Mouse (Mus musculus): Measurements from ENCODE around the gene Trit1. TPM values are rescaled to one million over a fixed set of nuclear protein-coding genes. Genes with fewer than 3 reads are reported as not detected.
"Not testable (repeated sequence)": the region's sequence is repeated elsewhere in the genome, so short reads cannot be mapped to it uniquely, and the experiment has no call there.

Gene Trit1
- total RNA-seq (2015): 10.7 and 16.5 TPM in 2 replicates
- total RNA-seq (2017): 21.0 and 22.3 TPM in 2 replicates

DNA sequence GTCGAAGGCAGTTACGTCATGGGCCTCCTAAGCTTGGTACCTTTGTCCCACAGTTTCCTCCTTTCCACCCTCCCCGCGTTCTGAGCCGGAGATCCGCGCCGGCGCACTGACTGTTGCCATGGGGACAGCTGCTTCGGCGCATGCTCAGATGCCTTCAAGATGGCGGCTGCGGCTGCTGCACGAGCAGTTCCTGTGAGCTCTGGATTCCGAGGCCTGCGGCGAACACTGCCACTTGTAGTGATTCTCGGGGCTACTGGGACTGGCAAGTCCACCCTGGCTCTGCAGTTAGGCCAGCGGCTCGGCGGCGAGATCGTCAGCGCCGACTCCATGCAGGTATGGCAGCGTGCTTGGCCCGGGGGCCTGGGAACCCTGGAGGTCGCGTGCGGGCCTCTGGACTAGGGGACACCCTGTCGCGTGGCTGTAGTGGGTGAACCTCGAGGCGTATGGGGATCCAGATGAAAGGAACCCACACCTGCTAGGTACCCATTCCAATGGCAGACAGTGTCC lies at the start of gene Trit1:
TSS of gene Trit1 (plus strand) at position 147 of the 507 bp plus-strand sequence.
- ATAC-seq (ENCODE audit: poor library complexity, severe bottlenecking): peak; percentile 94

DNA sequence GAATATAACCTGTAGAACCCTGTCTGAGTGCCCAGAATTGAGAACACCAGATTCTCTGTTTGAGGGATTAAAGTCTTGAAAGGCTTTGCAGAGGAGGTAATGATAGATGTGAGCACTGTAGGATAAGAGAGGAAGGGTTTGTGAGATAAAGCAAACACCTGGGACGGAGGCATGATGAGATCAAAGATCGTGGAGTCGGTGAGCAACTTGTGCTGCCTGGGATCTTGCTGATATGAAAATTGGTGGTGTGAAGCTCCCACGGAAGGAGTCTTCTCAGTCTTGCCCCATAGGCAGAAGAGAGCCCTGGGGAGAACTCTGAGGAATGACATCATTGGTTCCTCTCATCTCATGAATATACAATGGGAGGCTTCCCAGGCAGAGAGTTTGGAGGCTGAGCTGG lies 48.3 kb upstream of the Trit1 start:
- ATAC-seq (ENCODE audit: poor library complexity, severe bottlenecking): no peak

DNA sequence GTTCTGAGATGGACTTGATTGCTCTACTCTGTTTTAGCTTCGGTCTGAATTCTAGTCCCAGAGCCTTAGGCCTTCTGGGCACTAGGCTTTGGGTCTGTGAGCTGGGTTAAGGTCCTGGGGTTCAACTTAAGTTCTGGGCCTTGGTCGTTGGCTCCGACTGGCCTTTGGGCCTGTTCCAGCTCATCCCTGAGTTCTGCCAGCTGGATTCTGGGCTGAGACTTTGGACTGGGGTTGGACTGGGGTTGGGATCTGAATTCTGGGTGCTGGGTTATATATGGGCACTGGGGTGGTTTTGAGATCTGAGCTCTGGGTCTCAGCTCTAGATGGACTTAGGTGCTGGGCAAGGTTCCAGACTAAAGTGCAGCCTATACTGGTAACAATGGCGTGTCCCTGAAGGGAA lies 45.2 kb upstream of the Trit1 start:
- ATAC-seq (ENCODE audit: poor library complexity, severe bottlenecking): no peak

DNA sequence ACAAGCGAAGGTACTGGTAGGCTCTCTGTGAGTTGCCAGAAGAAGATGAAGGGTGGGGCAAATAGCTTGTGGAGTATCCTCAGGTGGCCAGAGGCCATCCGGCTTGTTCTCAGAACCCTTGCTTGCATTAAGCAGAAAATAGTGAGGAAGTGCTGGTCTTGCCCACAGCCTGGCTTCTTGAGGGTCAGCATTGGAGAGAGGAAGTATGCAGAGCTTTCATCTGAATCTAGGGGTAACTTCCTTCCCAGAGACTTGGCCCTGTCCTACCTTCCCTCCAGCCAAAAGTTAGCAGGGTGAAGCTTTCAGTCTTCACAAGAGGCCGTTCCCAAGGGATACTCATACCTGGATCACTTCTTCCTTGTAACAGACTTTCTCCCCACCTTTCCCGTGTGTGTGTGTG lies 44.8 kb upstream of the Trit1 start:
- ATAC-seq (ENCODE audit: poor library complexity, severe bottlenecking): peak; percentile 67

DNA sequence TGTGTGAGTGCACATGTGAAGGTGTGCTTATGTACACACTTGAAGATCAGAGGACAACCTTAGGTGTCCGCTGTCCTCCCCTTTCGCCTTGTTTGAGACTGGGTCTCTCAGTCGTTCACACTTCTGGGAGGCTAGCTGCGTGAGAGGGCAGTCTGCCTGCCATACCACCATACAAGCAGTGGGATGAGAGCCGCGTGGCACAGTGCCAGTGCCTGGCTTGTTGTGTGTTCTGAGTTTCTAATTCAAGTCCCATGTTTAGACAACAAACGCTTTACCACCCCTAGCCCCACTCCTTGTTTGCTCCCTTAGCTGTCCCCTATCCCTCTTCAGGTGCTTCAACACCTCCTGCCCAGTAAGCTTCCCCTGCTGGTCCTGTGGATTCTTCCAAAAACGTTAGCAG lies 44.3 kb upstream of the Trit1 start:
- no peak for ATAC-seq (ENCODE audit: poor library complexity, severe bottlenecking)

DNA sequence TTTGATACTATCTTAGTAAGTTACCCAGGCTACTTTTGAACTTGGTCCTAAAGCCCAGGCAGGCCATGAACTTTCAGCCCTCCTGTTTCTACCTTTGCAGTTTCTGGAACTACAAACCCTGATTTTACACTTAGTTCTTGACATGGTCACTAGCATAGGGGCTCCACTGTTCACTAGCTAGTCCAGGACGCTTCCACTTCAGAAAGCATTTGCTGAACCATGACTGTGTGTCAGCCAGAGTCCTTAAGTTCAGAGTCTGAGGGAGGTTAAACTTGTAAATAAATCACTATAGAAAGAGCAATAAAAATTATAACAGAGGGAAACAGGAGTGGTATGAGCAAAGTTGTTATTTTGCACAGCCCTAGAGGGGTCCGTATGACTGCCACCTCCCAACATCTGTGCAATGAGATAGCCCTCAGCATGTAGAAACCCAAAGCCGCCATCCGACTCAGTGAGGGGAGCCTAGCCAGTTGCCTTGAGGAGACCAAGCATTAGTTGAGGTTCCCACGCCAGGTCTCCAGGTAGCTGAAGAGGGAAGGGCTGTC lies 41.3 kb upstream of the Trit1 start:
- ATAC-seq (ENCODE audit: poor library complexity, severe bottlenecking): no peak

DNA sequence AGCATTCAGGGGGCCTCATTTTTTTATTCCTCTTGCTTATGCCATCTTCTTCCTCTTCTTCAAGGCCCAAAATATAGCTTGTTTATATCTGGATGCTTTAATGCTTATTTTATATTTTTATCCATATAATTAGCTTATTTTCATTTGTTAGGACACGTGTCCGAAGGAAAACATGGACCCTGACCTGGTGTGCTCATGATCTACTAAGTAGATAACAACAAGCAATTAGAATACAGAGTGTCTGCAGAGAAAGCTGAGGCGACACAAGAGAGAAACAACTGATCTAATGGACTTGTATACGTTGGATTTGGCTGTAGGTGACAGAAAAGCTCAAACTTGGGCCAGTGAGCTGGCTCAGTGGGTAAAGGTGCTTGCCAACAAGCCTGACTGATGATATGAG lies 39.5 kb upstream of the Trit1 start:
- ATAC-seq (ENCODE audit: poor library complexity, severe bottlenecking): no peak

DNA sequence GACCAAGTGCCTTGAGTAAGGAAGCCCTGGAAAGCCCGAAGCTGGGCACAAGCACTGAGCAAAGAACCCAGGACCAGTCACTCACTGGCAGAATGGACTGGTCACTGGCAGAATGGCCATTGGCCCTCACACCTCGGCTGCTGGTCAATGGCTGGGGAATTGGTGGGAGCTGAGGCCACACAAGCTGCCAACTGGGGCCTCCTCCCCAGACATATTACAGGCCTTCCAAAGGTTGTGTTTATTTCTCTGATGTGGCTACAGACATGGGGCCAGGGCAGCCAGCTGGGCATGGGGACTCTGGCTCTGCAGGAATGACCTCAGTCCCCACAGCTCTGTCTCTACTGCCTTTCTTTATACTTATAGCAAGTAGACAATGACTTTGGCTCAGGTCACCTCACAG lies 37.5 kb upstream of the Trit1 start:
- no peak for ATAC-seq (ENCODE audit: poor library complexity, severe bottlenecking)

DNA sequence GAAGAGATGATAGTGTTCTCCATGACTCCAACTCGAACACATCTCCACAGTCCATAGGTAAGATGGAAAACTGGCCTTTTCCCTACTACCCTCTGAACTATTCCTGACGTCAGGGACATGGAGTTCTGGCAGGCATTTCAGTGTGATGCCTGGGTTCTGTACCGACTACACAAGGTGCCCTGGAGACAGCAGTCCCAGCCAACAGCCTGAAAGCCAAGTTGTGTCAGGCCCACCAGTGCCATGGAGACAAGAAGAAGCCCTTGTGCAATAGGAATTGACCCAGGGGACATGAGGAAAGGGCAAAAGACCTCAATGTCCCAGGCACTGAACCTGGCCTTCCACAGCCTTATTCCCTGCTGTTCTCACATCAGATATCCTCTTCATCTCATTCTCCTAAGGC lies 36.6 kb upstream of the Trit1 start:
- ATAC-seq (ENCODE audit: poor library complexity, severe bottlenecking): no peak

DNA sequence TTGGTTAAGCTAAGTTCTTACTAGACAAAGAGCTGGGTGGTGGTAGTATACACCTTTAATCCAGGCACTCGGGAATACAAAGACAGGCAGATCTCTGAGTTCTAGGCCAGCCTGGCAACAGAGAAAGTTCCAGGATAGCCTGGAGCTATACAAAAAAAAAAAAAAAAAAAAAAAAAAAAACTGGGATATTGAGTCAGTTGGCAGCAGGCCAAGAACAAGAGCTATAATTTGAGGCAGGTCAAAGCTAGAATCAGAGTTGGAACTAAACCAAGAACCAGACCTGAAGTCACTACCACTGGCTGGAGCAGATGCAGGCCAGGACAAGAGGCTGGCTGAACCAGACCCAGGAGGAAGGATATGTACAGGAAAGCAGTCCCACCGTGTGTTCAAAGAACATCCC lies 35.7 kb upstream of the Trit1 start:
- no peak for ATAC-seq (ENCODE audit: poor library complexity, severe bottlenecking)

DNA sequence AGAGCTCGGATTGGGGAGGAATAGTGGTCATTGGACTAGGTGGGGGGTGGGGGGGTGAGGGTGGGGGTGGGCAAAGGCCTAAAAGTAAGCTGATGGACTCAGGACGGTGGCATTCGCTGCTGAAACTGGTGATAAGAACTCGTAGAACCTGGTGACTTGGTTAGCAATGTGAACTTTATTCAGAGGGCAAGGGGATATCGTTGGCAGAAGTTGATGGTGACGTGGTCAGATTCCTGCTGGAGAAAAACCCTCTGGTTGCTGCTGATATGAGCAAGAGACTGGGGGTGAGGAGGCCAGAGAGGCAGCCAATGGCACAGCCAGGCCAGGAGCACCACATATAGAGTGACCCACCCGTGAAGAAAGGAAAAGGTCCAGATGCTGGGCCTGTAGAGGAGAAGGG lies 35.2 kb upstream of the Trit1 start:
- no peak for ATAC-seq (ENCODE audit: poor library complexity, severe bottlenecking)

DNA sequence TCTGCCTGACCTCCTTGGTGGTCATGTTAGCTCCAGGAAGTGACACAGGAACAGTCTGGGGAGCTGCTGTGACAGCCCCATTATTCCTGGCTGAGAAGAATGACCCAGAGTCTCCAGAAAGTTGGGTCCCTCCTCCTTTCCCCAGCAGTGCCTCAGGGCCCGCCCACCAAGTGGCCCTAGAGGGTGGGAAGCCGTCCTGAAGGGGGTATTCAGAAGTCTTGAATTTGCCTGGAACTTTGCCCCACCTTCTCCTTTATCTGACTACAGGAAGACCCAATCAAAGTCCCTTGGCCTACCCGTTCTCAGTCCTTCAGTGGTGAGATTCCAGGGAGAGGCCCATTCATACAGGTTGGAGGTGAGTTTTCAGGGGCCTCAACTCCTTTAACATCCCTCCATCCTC lies 34.5 kb upstream of the Trit1 start:
- no peak for ATAC-seq (ENCODE audit: poor library complexity, severe bottlenecking)

DNA sequence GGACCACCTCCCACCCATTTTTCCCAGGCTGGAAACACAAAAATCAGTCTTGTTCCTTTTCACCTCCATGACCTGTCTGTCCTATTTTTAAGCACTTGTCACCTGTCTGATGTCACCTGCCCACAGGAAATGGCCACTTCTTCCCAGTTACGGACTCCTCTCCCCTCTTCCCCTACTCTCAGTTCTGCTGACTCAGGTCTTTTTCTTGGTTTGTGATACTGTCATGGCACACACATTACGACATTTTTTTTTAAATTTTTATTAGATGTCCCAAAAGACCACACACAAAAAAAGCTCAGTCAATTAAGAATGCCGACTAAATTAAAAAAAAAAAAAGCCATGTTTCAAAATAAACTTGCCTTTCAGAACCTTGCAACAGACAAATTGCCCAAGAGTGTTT lies 33.9 kb upstream of the Trit1 start:
- ATAC-seq (ENCODE audit: poor library complexity, severe bottlenecking): peak; percentile 36

DNA sequence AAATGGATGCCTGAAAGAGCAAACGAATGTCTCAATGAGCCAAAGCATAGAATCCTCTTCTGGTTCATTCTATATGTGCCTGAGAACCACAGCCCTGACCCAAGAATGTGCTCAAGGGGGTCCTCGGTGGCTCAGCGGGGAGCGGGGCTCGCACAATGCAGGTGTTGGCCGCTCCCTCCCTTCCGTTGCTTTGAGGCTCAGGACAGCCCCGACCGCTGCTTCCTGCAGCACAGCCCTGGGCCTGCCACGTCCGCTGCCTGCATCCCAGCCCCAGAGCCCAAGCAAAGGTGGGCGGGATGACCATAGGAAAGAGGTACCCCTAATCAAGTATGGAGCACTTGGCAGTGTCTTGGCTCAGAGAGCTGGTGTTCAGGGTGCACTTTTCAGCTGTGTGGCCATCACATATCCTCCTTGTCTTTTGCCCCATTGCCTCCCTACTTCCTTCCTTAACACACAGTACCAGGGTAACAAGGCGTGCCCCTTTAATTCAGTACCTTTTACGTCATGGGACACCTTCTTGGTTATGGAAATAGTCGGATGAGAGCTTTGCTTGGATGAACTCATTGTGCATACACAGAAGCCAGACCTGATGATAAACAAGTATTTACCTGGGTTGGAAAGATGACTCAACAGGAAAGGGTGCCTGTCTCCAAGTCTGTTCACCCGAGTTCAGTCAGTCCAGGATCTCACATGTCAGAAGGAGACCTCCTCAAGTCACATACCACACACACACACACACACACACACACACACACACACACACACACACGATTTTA lies 32.7 kb upstream of the Trit1 start:
- ATAC-seq (ENCODE audit: poor library complexity, severe bottlenecking): peak; percentile 57

DNA sequence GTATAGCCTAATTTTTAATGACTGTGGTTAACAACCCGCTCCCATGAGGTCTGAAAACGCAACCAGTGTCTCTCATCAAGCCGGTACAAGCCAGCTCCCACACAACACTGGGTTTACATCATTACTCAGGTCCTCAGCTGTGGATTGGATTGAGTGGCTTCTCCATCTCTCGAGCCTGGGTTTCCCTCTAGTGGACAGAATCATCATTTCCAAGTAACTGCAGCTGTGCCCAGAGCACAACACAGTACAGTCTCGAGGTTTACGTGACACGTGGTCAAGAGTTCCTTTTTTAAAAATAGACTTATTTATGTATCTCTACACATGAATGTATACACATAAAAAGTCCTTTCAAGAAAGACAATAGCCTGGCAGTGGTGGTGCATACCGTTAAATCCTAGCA lies 31.3 kb upstream of the Trit1 start:
- peak; percentile 89 for ATAC-seq (ENCODE audit: poor library complexity, severe bottlenecking)

DNA sequence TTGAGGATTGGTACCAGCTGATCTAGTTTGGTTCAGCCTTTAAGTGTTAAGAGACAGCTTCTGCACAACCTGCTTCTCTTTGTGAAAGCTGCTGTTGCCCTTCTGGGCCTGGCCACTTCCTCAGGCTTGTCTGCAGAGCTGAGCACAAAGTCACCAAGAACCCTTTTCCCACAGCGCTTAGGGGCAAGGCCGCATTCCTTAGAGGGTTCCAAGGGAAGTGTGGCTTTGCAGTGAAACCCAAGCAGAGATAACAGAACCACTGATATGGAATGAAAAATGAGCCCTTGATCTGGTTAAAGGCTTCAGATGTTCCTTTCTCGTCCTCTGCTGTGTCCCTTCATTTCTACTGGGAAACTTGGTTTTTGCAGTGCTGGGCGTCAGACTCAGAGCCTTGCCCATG lies 29.0 kb upstream of the Trit1 start:
- no peak for ATAC-seq (ENCODE audit: poor library complexity, severe bottlenecking)

DNA sequence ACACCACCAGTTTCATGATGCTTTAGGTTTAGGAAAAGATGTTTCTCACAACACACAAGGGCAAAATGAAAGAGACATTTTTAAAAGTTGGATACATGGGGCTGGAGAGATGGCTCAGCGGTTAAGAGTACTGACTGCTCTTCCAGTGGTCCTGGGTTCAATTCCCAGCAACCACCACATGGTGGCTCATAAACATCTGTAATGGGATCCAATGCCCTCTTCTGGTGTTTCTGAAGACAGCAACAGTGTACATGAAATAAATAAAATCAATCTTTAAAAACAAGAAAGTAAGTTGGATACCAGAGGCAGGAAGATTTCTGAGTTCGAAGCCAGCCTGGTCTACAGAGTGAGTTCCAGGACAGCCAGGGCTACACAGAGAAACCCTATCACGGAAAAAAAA lies 28.4 kb upstream of the Trit1 start:
- not testable (repeated sequence) for ATAC-seq (ENCODE audit: poor library complexity, severe bottlenecking)

DNA sequence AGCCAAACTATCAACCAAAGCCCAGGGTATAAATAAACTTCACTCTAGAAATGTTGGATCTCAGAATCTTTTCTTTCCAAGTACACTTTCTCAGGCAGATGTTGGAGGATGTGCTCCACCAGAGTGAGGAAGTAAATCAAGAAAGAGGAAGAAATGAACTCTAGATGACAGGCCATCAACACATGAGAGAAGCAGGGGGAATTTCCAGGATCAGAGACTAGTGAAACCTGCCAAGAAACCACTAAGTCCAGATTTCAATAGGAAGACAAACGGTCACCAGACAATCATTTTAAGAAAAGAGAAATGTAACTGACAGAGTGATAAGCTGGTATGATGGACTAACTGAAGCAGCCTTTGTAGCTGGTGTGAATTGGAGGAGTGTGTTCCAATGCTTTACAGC lies 25.2 kb upstream of the Trit1 start:
- ATAC-seq (ENCODE audit: poor library complexity, severe bottlenecking): peak; percentile 73

DNA sequence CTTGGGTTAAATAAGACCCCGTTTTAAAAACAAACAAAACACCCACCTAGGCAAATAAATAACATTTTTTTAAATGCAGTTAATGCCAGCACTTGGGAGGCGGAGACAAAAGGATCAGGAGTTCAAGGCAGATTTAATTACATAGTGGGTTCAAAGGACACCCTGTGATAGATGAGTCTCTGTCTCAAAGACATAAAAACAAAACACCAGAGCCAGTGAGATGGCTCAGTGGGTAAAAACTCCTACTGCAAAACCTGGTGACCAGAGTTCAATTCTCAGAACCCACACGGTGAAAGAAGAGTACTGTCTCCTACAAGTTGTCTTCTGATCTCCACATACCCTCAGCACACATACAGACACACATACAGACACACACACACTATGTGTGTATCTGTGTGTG lies 24.1 kb upstream of the Trit1 start:
- ATAC-seq (ENCODE audit: poor library complexity, severe bottlenecking): no peak

DNA sequence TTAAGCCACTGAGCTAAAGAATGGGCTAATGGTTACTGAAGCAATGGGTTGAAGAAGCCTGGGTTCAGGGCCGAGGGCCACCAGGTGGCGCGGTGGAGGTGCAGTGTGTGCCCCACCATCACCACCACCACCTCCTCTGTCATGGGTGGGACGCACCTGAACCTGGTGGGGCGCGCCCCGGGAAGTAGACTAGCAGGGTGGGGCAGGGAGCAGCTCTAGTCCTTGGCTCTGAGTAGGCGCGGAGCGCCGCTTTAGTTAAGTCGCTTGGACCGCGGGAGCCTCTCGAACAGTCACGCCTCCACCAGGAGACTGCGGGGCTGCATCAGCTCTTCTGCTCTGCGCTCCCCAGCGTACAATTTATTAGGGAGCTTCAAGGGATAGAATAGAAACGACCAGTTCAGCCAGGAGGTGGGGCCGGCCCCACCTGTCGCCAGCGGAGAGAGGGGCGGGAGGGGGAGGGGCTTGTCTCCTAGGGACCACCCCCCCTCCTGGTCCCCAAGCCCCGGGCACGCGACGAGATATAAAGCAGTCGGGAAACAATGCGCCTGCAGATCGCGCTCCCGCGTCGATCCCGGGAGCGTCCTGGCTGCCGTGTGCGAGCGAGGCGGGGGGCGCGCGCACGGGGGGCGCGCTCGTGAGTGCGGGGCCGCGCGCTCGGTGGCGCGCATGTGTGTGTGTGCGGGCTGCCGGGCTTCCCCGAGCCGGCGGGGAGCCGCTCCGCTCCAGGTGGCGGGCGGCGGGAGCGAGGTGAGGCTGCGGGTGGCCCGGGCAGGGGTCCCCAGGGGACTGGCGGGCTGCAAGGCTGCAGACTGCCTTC lies 20.8 kb upstream of the Trit1 start, which contains the start of gene Mycl:
TSS of gene Mycl (plus strand) at position 249 of the 817 bp plus-strand sequence.
- ATAC-seq (ENCODE audit: poor library complexity, severe bottlenecking): peak; percentile 85

DNA sequence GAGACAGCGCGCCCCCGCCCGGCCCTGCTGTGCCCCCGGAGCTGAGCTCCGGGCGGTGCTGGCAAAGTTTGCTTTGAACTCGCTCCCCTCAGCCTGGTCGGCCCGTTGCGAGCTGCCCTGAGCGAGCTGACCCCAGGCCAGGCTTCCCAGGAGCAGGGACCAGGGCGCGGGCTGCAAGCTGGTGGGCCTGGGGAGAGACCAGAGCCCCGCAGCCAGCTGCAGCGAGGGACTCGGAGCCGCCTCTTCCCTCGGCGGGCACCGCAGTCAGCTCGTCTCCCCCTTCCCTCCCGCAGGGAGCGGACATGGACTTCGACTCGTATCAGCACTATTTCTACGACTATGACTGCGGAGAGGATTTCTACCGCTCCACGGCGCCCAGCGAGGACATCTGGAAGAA lies 20.2 kb upstream of the Trit1 start:
- 0 out of 2 replicates have a peak, but pooled peaks have one; percentile 13 for ATAC-seq (ENCODE audit: poor library complexity, severe bottlenecking)

Data from megakaryocyte, adult 5-6 weeks (primary cell).